Mouse (Mus musculus) liver, embryonic 14.5 days (tissue): ENCODE measurements around the gene Arhgap17.

Experiments used
- CTCF ChIP-seq: IDR thresholded peaks from 2 replicates; pipeline ENCODE4 v1.5.1; 2016; ENCODE audit warnings: antibody characterized with exemption, low read depth, control low read depth
- EP300 ChIP-seq: IDR thresholded peaks from 2 replicates; pipeline ENCODE4 v1.6.1; 2016; ENCODE audit warnings: antibody characterized with exemption, low read depth

DNA sequence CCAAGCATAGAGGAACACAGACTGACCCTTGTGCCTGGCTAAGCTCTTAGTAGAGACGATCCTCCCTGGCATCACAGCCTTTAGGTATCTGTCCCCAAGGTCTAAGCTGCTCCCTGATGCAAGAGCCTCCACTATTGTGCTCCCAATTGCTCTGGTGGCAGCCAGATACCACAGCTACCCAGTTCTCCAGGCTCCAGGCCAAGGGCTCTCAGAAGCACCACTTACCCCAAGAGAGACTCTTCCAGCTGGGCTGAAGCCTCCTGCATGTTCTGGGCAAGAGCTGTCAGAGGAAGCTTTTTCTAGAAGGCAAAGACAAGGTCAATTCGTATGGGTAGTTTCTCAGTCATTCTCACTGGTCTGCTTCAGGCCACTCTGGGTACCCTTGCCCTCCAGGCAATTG is 46.3 kb downstream of the Arhgap17 start:
- TF ChIP-seq EP300 (no peak), CTCF (no peak)
